Mouse (Mus musculus) layer of hippocampus, adult 18-20 months (tissue): ENCODE measurements around the gene Unc50. TPM values are rescaled to one million over a fixed set of nuclear protein-coding genes. Genes with fewer than 3 reads are reported as not detected.

Experiments used
- DNase-seq, 2 experiments: peaks; one replicate each; pipeline ENCODE4 v3.0.0; 2022; ENCODE audit warnings: low spot score in 2 of 2
- long read RNA-seq: library from polyadenylated mRNA; stranded (forward); transcript quantifications from one replicate; pipeline ENCODE4 v2.0.0, GENCODE M21; 2021
- total RNA-seq, 2 experiments: library from RNA; stranded (reverse); gene quantifications; 2 replicates each; pipeline ENCODE4 v1.2.3; 2021

The Unc50 gene
- 10 to 100 TPM; 58.8 to 59.5 TPM for total RNA-seq
- long read RNA-seq, transcript Unc50-202 (6 exons, 1,094 nt): minor isoform, 8 of 60 reads
- long read RNA-seq, transcript Unc50-201 (6 exons, 1,414 nt): major isoform, 36 of 60 reads
- long read RNA-seq, partial matches to known transcripts: 11 of 60 reads
- long read RNA-seq, other reads (novel, unspliced or antisense): 5 of 60 reads

DNA sequence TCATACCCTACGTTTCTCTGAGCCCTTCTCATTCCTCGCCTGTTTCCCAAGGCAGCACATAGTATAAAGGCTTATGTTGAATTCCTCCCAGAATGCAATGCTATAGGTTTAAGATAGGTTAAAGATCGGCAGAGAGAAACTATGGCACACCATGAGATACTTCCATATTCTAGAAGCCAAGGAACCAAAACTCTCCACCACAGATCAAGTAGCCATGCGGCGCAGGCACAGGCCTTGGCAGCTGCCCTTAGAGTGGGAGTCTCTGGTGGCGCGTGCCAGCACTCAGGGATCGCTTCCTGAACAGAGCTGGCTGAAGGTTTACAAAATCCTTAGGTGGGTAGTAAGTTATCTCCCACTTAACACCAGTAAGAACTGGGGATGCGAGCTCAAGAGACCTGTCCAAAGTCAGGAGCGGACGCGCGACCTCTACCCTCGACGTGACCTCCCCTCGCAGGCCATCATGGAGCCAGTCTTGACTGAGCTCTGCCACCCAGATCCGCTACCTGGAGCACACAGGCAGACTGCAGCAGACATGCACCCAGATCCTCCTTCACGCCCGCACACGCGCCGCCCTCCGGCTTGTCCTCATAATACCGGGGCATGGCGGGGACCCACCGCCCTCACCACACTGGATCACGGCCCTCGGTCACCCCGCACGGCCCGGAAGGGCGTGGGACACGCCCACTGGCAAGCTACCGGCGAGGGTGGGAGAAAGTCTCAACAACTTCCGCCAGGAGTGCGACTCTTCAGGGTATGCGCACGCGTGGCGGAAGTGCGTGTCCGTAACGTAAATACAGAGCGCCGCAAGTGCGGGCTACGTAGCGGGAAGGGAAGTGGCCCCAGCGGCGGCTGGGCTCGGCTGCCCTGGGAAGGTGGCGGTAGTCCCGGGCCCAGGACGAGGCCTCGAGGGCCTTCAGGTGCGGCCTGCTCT is at the start of gene Unc50, which contains the start of gene Coa5:
TSS of gene Unc50 (plus strand) at position 774 of the 931 bp plus-strand sequence.
TSS of gene Coa5 (minus strand) at position 738 of the 931 bp plus-strand sequence.
- DNase-seq: peak; percentile 94 to 96

DNA sequence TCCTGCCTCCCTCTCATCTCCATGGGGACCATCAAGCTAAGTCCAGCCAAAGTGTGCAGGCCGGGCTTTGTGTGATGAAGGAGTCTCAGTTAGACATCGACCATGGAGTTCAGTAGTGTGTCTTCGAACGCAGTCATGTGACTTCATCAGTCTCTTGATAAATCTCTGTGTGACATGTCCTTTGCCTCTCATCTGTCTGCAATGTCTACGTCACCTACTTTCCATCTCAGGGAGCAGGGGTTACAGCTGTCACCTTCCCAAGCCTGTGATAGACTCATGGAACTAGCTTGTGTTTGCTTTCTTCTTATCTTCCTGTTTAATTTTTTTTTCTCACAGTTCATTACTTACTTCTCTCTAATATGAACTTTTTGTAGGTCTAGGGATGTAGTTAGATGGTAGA is 49.0 kb upstream of the Unc50 start:
- no peak for DNase-seq

DNA sequence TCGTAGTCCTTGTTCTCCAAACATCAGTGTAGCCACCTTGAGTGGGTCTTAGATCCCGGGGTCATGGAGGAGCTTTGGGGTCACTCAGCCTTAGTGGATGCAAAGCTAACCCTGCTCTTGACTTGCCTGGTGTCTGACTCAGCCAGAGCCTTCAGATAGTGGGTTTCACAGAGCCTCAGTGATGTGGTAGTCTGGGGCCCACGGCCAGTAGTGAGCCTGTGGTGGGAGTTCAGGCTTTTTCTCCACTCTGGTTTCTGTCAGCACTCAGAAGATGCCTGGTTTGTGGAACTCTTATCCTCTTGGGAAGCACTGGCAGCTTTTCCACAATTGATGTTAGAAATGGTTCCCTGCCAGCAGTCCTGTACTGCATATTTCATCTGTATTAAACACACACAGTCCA is 45.6 kb upstream of the Unc50 start:
- DNase-seq: no peak

DNA sequence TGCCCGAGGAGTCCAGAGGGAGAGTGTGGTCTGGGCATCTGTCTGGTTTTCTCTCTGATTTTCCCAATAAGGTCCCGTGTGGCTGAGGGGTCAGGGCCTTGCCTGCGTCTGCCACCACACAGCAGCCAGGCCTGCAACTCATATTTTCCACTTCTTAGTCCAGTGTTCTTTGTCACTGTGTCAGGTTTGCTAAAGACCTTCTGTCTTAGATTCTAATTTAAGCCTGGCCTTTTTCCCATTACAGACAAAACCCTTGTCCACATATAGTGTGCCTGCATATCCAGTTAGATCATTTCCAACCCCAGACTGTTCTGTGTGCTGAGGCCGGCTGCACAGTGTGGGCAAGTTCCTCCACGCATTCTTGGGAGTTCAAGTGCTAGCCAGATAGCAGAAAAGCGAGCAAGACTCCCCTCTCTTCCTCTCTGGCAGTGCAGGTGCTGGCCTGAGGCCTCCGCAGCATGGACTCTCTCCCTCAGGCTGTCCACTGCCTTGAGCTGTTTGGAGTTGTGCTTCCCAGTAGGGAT is 43.4 kb upstream of the Unc50 start:
- DNase-seq: no peak

DNA sequence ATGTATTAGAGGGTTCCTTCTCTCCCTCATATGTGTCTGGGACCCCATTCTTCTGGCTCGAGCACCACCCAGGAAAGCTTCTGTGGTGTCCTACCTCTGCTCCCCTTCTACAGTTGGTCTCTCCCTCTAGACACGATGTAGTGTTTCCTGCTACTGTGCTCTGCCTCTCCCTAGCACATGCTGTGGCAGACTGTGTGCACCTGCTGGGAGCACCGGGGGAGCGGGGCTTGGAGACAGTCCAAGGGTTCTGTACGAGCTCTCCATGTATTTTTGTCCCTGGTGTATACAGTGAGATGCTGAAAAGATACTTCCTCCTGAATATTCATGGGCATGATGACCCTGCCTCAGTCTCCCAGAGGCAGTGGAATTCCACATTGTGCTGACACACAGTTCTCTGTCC is 36.8 kb upstream of the Unc50 start:
- peak; percentile 47 to 67 for DNase-seq

DNA sequence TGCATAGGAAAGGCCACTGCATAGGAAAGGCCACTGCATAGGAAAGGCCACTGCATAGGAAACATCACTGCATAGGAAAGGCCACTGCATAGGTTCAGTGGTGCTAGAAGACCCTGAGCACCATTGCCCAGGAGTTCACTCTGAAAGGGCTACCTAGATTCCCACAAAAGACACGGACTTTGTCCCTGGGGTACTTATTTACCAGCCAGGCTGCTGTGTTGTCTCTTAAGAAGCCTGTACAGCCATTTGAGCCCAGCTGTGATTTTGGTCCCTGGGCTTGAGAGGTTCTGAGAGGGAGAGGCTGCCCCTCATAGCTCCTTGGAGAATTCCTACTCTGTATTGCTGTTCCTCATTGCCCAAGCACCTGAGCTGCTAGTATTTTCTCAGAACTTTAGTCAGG is 33.5 kb upstream of the Unc50 start:
- no peak for DNase-seq

DNA sequence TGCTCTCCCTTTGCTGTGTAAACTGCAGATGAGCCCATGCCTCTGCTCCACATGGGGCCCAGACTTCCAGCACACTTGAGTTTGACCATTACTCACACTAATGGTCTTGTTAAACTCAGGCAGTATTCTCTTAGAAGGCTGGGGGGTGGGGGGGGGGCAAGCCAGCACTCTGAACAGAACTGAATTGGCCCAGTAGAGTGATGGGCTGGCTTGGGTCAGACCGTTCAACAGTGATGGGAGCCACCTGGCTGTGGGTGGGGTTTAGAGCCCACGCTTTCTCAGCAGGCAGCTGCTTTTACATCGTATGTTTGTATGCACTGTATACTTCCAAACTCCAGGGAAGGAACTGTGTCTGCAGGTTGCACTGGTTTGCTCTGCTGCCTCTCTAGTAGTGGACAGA is 31.0 kb upstream of the Unc50 start:
- DNase-seq: peak in 1 of 2 experiments; percentile 34

DNA sequence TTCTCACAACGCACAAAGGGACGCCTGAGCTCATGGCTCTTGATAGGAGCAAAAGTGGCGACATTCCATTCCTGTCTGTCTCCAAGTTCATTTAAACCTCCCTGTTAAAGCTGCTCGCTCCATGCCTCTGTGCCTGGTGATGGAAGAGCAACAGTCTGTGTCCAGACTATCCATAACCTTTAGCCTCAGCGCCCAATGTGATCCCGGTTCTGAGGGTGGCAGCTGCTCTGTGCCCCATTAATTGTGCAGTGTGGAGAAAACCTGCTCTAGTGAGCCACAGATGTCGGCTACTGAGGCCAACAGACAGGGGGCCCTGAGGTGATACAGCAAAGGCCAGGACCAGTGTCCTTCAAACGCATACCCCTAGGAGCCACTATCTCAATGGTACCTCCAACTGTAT is 30.2 kb upstream of the Unc50 start:
- no peak for DNase-seq

DNA sequence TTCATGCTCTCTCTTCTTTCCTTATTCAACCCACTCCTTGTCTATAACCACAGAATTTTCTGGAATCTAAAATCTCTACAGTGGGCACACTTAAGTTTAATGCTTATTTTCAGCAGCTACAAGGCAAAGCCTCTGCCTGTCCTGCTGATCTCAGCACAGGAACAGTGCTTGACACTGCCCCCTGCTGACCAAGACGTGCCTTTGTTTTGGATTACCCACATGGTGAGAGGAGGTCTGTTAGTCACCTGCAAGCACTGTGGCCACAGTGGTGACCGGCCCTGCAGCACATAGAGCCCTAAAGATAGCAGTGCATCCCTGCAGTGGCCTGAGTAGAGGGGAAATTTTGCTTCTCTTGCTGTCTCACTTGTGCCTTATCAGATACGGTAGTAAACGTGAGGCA is 28.3 kb upstream of the Unc50 start:
- peak; percentile 36 to 73 for DNase-seq

DNA sequence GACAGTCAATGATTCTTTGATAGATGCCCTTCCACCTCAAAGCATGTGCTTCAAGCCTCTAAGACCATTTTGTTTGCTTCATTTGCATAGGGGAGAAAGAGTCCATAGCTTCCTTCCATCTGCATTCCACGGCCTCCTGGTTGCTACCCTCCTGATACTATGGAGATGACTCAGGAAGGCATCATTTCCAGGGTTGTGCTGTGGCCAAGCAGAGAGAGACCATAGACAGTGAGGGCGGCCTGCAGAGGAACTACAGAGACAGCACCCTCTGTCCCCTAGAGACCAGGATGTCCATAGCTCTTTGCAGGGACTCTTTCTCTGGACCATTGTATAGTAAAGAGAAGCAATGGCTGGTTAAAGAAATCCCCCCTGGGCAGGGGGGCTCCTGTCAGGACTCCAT is 24.8 kb upstream of the Unc50 start:
- no peak for DNase-seq

DNA sequence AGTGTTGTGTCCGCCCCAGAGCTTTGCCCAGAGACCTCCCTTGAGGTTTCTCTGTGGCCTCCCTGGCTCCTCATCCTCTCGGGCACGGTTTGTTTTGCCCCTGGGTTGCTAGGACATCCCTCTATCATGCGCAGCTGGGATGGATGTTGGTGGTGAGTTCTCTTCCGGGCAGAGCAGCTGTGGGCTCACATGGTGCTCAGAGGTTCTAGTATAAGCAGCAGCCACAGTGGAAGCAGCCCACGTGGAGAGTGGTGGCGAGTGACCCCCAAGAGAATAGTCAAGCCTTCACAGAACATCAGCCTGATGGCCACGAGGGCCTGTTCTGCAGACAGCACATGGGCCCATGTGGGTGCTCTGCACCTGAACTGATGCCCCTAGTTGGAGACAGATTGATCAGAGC is 22.7 kb upstream of the Unc50 start:
- DNase-seq: no peak

DNA sequence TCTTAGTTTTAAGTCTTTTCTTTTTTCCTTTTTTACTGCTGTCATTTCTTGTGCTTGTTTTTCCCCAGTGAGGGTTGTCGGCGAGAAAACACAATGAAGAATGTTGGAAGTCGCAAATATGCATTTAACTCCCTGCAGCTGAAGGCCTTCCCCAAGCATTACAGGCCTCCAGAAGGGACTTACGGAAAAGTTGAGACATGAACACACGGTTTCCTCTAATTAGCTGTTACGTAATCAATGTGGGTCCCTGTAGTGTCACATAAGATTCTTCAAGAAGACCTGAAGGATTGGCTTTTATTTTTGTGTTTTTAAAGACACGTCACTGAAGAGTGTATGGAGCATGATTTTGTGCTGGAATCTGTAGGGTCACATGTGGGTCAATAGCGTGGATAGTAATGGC is 21.9 kb upstream of the Unc50 start:
- DNase-seq: no peak

DNA sequence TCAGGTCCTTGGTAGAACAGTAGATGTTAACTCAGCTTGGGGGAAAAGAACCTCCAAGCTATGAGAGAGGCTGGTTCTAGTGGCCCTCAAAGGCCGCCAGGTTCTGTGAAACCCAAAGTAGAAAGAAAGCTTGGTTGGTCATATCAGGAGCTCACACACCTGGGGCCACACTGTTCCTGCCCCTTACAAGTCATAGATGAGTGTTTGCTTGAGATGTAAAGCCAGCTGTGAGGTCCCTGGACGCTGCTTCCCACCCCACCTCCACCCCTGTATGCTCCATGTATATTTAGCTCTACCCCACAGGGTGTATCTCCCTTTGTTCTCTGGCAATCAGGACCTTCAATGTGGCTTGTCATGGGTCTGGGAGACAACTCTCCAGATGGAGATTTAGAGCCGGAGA is 21.3 kb upstream of the Unc50 start:
- no peak for DNase-seq

DNA sequence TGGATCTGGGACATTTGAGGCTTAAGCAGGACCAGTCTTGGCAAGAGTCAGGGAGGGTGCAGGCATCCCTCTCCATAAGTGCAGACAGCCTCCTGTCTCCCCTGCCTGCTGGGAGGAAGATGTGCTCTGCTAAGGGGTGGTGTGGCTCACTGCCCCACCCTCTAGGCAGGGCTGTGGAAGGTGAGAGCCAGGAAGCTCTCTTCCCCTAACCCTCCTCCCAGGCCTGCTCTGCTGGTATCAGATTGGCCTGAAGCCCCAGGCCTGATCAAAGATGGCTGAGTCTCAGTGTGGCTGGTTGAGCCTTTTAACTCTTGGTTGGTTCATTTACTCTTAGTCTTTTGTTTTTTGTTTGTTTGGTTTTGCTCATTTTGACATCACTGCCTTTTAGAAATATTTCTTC is 20.3 kb upstream of the Unc50 start:
- no peak for DNase-seq

DNA sequence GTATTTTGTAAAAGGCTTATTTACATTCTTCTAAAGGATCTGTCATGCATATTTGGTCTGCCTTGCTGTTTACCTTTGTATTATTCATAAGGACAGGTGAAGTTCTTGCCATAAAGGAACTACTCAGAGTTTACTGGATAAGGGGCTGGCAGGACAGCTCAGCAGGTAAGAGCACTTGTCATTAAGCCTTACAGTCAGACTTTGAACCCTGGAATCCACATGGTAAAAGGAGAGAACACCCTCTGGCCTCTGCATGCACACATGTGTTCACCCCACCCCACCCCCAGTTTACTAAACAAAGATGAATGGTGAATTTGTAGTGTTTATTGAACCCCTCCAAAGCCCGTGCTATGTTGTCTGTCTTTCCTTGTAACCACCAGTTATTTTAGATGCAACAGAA is 14.5 kb upstream of the Unc50 start:
- DNase-seq: no peak

DNA sequence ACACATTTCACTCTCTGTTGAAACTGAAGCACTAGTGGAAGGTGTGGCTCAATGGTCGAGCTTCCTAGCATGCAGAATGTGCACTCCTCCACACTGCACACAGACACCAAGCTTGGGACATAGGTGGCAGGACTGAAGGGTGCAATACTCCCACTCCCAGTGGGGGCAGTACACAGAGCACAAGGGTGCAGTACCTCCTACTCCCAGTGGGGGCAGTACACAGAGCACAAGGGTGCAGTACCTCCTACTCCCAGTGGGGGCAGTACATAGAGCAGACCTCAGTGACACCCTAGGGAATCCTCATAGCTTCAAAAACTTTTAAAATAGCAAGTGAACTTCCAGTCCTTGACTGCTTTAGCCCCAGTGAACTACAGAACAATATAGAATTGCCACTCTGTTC is 10.5 kb upstream of the Unc50 start:
- peak in 1 of 2 experiments; percentile 41 for DNase-seq

DNA sequence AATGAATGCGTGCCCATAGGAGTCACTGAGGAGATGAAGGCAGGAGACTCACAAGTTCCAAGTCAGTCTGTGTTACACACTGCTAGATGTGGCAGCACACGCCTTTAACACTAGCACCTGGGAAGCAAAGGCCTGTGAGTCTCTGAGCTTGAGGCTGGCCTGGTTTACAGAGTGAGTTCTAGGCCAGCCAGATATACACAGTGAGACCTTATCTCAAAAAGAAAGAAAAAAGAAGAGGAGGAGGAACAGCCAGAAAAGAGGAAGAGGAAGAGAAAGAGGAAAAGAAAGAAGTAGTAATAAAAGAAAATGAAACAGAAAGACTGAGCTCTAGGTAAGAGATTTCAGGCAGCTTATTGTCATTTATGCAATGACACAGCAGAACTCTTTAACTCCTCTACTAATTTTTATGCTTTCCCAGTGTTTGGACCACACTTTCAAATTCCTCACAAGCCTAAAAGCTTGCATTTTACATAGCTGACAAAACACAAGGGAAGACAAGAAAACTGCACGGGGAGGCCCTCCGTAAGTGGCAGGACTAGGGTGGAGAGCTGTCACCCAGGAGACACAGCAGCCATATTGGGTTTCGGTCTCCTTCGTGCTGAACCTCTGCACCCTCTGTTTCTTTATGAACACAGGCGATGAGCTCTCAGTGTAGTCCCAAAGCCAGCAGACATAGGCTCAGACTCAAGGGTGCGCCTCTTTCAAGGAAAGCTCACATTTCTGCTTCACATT is 2.6 kb upstream of the Unc50 start:
- no peak for DNase-seq

DNA sequence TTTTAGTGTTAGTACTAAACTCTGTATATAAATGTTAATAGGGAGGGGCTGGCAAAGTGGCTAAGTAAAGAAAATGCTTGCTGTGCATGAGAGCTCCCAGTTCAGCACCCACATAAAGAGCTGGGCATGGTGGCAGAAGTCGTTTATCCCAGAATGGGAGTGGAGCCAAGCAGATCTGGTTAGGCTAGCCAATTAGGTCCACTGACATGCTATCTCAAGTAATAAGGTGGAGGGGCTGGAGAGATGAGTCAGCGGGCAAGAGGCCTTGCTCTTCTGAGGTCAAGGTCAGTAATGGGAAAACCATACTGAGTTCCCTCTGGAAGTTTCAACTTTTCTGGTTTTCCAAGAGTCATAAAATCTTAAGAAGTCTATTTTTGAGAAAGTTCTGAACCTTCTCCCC is 1.0 kb upstream of the Unc50 start:
- DNase-seq: no peak

DNA sequence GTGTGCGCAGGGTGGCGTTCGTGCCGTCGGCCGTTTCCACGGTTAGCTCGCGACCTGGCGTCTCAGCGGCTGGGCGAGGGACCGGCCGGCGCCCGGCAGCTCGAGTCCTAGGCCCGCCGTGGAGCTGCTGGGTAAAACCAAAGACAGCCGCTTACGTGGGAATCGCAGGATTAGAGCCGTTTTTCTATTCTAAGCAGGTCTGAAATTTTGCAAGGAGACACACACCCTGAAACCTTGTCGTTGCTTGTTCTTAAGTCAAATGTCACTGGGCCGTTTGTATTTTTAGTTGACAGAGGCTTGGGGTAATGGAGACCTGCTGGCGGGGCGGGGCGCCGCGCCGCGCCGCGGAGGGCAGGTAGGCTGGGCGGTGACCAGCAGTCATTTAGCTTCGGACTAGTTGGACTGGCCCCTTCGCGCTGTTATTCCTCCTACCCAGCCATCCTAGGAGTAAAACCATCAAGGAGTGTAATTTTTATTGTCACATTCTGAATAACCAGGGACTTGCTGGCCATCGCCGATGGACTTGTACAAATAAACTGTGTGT is 430 bp downstream of the Unc50 start:
- no peak for DNase-seq

DNA sequence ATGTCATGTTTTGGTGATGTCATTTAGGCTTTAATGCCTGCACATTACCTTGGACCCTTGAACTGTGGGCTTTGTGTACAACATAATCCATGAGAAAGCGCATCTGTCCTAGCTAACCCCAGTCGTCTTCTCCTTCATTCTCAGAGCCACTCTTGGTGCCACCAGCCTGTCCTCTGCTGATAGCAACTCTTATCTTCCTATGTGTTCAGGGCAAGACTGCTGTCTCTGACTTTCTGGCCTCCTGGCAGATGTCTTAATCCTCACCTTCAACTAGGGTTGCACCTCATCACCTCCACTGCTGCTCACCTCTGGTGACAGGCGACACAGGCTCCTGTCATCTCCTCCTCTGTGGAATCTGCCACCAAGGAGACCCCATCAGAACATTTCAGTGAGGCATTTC is 6.5 kb downstream of the Unc50 start:
- DNase-seq: no peak
